Comparison of ENCODE assay signal across 14 mouse cellular contexts in the genomic region with DNA sequence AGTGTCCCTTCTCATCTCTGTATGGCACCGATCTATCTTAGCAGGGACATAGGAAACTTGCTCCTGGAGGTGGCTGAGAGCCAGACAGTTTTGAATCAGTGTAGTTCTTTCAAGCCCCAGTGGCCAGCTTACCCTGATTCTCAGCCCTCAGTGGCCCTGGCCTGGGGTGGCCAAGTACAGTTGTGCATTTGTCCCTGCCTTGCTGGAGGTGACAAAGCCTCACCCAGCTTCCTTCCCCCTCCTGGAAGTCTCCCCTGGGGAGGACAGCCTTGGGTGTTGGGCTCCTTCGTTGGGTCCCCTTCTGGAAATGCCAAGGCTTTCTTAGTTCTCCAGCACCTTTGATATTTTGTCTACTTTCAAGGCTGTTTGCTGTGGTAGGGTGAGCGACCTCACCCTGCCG. TPM values are rescaled to one million over a fixed set of nuclear protein-coding genes. Genes with fewer than 3 reads are reported as not detected.
A peak's percentile ranks its signal among the peaks of the same experiment; 100 is the strongest.
DNase-seq lines count a peak whose midpoint lies in the region; ATAC-seq lines count a peak whose summit lies in the region.
"Had no signal": no experiment of that assay in that cellular context is flagged by ENCODE, and none has a peak within 500 bp of the region (broad histone marks: within the 10 kb centered on the region; RNA-seq: fewer than 3 reads in every experiment).

No protein-coding gene starts in this region.

- H3K27ac ChIP-seq in heart, embryonic 15.5 days, result peak overlapping the region; percentile 43; the same call in 1 of the 2 replicates
- H3K27ac ChIP-seq in forebrain, embryonic 13.5 days, result no peak overlapping the region
- no peak overlapping the region for H3K27ac ChIP-seq in midbrain, embryonic 13.5 days
- H3K27ac ChIP-seq: limb, embryonic 13.5 days; midbrain, embryonic 15.5 days had no signal

- H3K9ac ChIP-seq in heart, embryonic 15.5 days, result no peak overlapping the region
- H3K9ac ChIP-seq in forebrain, embryonic 13.5 days, result no peak overlapping the region
- no peak overlapping the region for H3K9ac ChIP-seq in midbrain, embryonic 13.5 days (replicated peaks)
- H3K9ac ChIP-seq: limb, embryonic 13.5 days; midbrain, embryonic 15.5 days had no signal

- H3K4me2 ChIP-seq in heart, embryonic 15.5 days, result peak overlapping the region; percentile 51
- no peak overlapping the region for H3K4me2 ChIP-seq in forebrain, embryonic 13.5 days
- no peak overlapping the region for H3K4me2 ChIP-seq in midbrain, embryonic 13.5 days (replicated peaks)
- H3K4me2 ChIP-seq: limb, embryonic 13.5 days; midbrain, embryonic 15.5 days had no signal

- no peak for ATAC-seq in heart, embryonic 15.5 days (replicated peaks; ENCODE audit: insufficient number of reproducible peaks, insufficient read depth, low FRiP score, low read depth)
- ATAC-seq in forebrain, embryonic 13.5 days, result no peak
- no peak for ATAC-seq in midbrain, embryonic 13.5 days
- ATAC-seq: forebrain, embryonic 16.5 days; midbrain, embryonic 15.5 days had no signal

- H3K4me3 ChIP-seq in heart, embryonic 15.5 days, result no peak overlapping the region
- H3K4me3 ChIP-seq in forebrain, embryonic 13.5 days, result no peak overlapping the region
- no peak overlapping the region for H3K4me3 ChIP-seq in midbrain, embryonic 13.5 days (replicated peaks)
- H3K4me3 ChIP-seq: limb, embryonic 13.5 days; midbrain, embryonic 15.5 days had no signal

- peaks cover 36% of the 10 kb centered on the region for H3K4me1 ChIP-seq in heart, embryonic 15.5 days (replicated peaks)
- H3K4me1 ChIP-seq in forebrain, embryonic 13.5 days, result peaks cover 10% of the 10 kb centered on the region; the same call in 1 of the 2 replicates
- peaks cover 7% of the 10 kb centered on the region for H3K4me1 ChIP-seq in midbrain, embryonic 13.5 days (replicated peaks)

- no peaks in the 10 kb centered on the region for H3K9me3 ChIP-seq in heart, embryonic 15.5 days (replicated peaks)
- H3K9me3 ChIP-seq in forebrain, embryonic 13.5 days (replicated peaks), result no peaks in the 10 kb centered on the region
- no peaks in the 10 kb centered on the region for H3K9me3 ChIP-seq in midbrain, embryonic 13.5 days
- H3K9me3 ChIP-seq: limb, embryonic 13.5 days; midbrain, embryonic 15.5 days had no signal

- WGBS in heart, embryonic 15.5 days, result 67% methylated on average over 4 of the region's 4 CpGs
- 83% methylated on average over 4 of the region's 4 CpGs for WGBS in forebrain, embryonic 13.5 days
- WGBS in midbrain, embryonic 13.5 days, result 88% methylated on average over 4 of the region's 4 CpGs

- DNase-seq in heart, adult 11 months, result no peak
- DNase-seq in ovary, postnatal 36 days (ENCODE audit: low spot score), result peak; percentile 24
- DNase-seq in ovary, postnatal 10 days (ENCODE audit: low spot score), result no peak
- DNase-seq in kidney, postnatal 14 days, result peak; percentile 23
- no peak for DNase-seq in thymus, postnatal 10 days (ENCODE audit: low spot score in 2 of 2)

- no peaks in the 10 kb centered on the region for H3K27me3 ChIP-seq in heart, embryonic 15.5 days
- H3K27me3 ChIP-seq in forebrain, embryonic 13.5 days, result peaks cover 19% of the 10 kb centered on the region
- peaks cover 18% of the 10 kb centered on the region for H3K27me3 ChIP-seq in midbrain, embryonic 13.5 days

- peaks cover 24% of the 10 kb centered on the region for H3K36me3 ChIP-seq in heart, embryonic 15.5 days
- H3K36me3 ChIP-seq in forebrain, embryonic 13.5 days (ENCODE audit: poor library complexity, severe bottlenecking), result no peaks in the 10 kb centered on the region
- H3K36me3 ChIP-seq in midbrain, embryonic 13.5 days, result no peaks in the 10 kb centered on the region
- H3K36me3 ChIP-seq: limb, embryonic 13.5 days; midbrain, embryonic 15.5 days had no signal

RNA-seq across cellular contexts. Expression of a gene that starts 4.5 kb away (rescaled TPM):
- 14.3 and 21.6 TPM in 2 replicates for polyA plus RNA-seq in heart, embryonic 15.5 days (2015; fragmentation: Nextera tagmentation; extraction: Ambion mirVana)
- polyA plus RNA-seq in forebrain, embryonic 13.5 days (2015; fragmentation: Nextera tagmentation; extraction: Ambion mirVana), result 2.4 and 3.0 TPM in 2 replicates
- 3.4 and 3.5 TPM in 2 replicates for polyA plus RNA-seq in midbrain, embryonic 13.5 days (2015; fragmentation: Nextera tagmentation; extraction: Ambion mirVana)

RNA-seq across cellular contexts. Expression of a gene that starts 33.7 kb away (rescaled TPM):
- polyA plus RNA-seq in heart, embryonic 15.5 days (2015; fragmentation: Nextera tagmentation; extraction: Ambion mirVana), result 8.6 and 11.0 TPM in 2 replicates
- polyA plus RNA-seq in forebrain, embryonic 13.5 days (2015; fragmentation: Nextera tagmentation; extraction: Ambion mirVana), result 21.1 and 25.2 TPM in 2 replicates
- polyA plus RNA-seq in midbrain, embryonic 13.5 days (2015; fragmentation: Nextera tagmentation; extraction: Ambion mirVana), result 28.1 and 29.3 TPM in 2 replicates

RNA-seq across cellular contexts. Expression of a gene that starts 37.0 kb away (rescaled TPM):
- not detected in 2 replicates for polyA plus RNA-seq in heart, embryonic 15.5 days (2015; fragmentation: Nextera tagmentation; extraction: Ambion mirVana)
- polyA plus RNA-seq in forebrain, embryonic 13.5 days (2015; fragmentation: Nextera tagmentation; extraction: Ambion mirVana), result not detected in 2 replicates
- not detected in 2 replicates for polyA plus RNA-seq in midbrain, embryonic 13.5 days (2015; fragmentation: Nextera tagmentation; extraction: Ambion mirVana)
- polyA plus RNA-seq: C2C12; embryonic facial prominence, embryonic 11.5 days; forebrain, embryonic 16.5 days; limb, embryonic 13.5 days; midbrain, embryonic 15.5 days; stomach, embryonic 14.5 days had no signal

RNA-seq across cellular contexts. Expression of a gene that starts 48.5 kb away (rescaled TPM):
- 44.2 and 51.1 TPM in 2 replicates for polyA plus RNA-seq in heart, embryonic 15.5 days (2015; fragmentation: Nextera tagmentation; extraction: Ambion mirVana)
- polyA plus RNA-seq in forebrain, embryonic 13.5 days (2015; fragmentation: Nextera tagmentation; extraction: Ambion mirVana), result 35.9 and 36.5 TPM in 2 replicates
- polyA plus RNA-seq in midbrain, embryonic 13.5 days (2015; fragmentation: Nextera tagmentation; extraction: Ambion mirVana), result 26.7 and 27.8 TPM in 2 replicates

Comparison
In these comparisons a context has a peak if more than half of its experiments do, and no peak if none do; other contexts are left out.
1. DNase-seq: peak in ovary, postnatal 36 days (single experiment) and kidney, postnatal 14 days (single experiment); none in heart, adult 11 months (single experiment), ovary, postnatal 10 days (single experiment) and thymus, postnatal 10 days (0 of 2).